Mouse (Mus musculus): ENCODE measurements around the gene C1qtnf3. TPM values are rescaled to one million over a fixed set of nuclear protein-coding genes. Genes with fewer than 3 reads are reported as not detected.

The C1qtnf3 gene
- polyA plus RNA-seq, 1 experiment from 2014 or later: 1.7 TPM

DNA sequence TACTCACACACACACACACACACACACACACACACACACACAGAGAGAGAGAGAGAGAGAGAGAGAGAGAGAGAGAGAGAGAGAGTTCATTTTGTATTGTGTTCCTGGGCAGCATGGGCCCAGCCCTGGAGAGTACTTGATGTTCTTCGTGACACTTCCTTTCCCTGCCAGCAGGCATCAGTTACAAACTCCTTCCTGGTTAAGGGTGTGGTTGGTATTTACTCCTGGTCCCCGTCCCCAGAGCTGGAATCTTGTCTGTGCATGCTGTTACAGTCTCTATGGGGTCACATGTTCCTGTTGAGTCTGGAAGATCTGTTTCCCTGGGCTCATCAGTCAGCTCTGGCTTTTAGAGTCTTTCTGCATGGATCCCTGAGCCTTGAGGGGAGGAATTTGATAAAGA, 38.3 kb downstream of the C1qtnf3 start:
- H3K4me2 ChIP-seq: no peak overlapping the region
- peaks cover 10% of the 10 kb centered on the region; the same call in 1 of the 2 replicates for H3K36me3 ChIP-seq (replicated peaks)
- no peak overlapping the region for H3K9ac ChIP-seq
- H3K27me3 ChIP-seq: no peaks in the 10 kb centered on the region
- 25% methylated on average over 2 of the region's 2 CpGs for WGBS (ENCODE audit: insufficient replicate concordance)
- no peak for ATAC-seq (ENCODE audit: insufficient read depth)
- H3K4me1 ChIP-seq (replicated peaks): peaks cover 11% of the 10 kb centered on the region; the same call in 1 of the 2 replicates
- H3K27ac ChIP-seq (replicated peaks): no peak overlapping the region
- no peaks in the 10 kb centered on the region for H3K9me3 ChIP-seq (replicated peaks)
- no peak overlapping the region for H3K4me3 ChIP-seq (replicated peaks)

DNA sequence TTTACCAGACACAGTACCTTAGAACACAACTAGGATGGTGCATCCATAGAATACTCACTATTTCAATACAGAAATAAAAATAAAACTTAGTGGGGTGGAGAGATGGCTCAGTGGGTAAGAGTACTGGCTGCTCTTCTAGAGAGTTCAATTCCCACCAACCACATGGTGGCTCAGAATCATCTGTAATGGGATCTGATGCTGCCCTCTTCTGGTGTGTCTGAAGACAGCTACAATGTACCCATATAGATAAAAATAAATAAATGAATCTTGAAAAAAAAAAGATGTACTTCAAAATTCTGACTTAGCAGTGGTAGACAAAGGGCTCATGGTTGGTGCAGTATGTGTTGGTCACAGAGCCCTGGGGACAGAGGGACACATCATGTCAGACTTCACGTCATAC, 39.4 kb downstream of the C1qtnf3 start:
- no peak overlapping the region for H3K4me3 ChIP-seq (replicated peaks)
- no peaks in the 10 kb centered on the region for H3K9me3 ChIP-seq (replicated peaks)
- no peak overlapping the region for H3K27ac ChIP-seq (replicated peaks)
- WGBS (ENCODE audit: insufficient replicate concordance): 70% methylated on average over 1 of the region's 1 CpGs
- 0 out of 2 replicates have a peak, but pooled peaks cover 6% of the 10 kb centered on the region for H3K4me1 ChIP-seq (replicated peaks)
- H3K36me3 ChIP-seq (replicated peaks): peaks cover 10% of the 10 kb centered on the region; the same call in 1 of the 2 replicates
- H3K27me3 ChIP-seq: no peaks in the 10 kb centered on the region
- no peak overlapping the region for H3K4me2 ChIP-seq
- H3K9ac ChIP-seq: no peak overlapping the region
- ATAC-seq (ENCODE audit: insufficient read depth): no peak

DNA sequence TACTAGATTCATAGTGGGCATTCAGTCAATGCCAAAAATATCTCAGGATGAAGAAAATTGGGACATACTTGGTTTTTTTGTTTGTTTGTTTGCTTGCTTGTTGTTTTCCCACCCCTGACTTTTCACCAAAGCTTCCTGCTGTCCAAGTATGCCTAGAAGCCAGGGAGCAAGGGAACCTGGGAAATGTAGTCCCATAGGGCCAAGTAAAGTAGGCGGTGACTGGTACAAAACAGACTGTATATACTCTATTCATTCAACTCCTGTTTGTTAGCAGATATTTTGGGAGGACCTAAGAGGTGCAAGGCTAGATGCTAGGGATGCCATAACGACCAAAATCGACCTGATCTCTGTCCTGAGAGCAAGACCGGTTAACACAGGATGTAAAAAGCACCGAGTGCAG, 47.7 kb downstream of the C1qtnf3 start:
- H3K4me1 ChIP-seq (replicated peaks): no peaks in the 10 kb centered on the region
- 42% methylated on average over 5 of the region's 5 CpGs for WGBS (ENCODE audit: insufficient replicate concordance)
- no peaks in the 10 kb centered on the region for H3K9me3 ChIP-seq (replicated peaks)
- no peak overlapping the region for H3K9ac ChIP-seq
- H3K27me3 ChIP-seq: no peaks in the 10 kb centered on the region
- no peak overlapping the region for H3K27ac ChIP-seq (replicated peaks)
- H3K4me3 ChIP-seq (replicated peaks): no peak overlapping the region
- H3K4me2 ChIP-seq: no peak overlapping the region
- ATAC-seq (ENCODE audit: insufficient read depth): no peak
- H3K36me3 ChIP-seq (replicated peaks): peaks cover 4% of the 10 kb centered on the region; the same call in 1 of the 2 replicates

DNA sequence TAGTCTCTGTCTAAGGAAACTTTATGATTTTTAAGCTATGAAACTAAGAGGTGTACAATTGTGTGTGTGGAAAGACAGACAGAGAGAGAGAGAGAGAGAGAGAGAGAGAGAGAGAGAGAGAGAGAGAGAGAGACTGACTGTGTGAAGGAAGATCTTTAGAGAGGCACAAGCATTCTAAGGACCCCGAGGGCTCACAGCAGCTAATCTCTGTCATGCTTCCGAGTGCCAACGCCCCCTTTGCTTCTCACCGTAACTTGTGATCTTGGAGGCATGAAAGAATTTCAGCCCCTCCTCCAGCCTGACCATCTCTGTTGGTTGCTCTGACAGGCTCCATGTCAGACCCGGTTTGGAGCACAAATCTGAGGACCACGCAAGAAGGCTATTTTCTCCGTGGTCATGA, 48.3 kb downstream of the C1qtnf3 start, which contains the start of gene Slc45a2:
Slc45a2 (plus strand) TSS at position 301 of the 400 bp plus-strand sequence.
- 63% methylated on average over 7 of the region's 7 CpGs for WGBS (ENCODE audit: insufficient replicate concordance)
- Histone ChIP-seq H3K36me3 (replicated peaks) (no peaks in the 10 kb centered on the region), H3K27me3 (no peaks in the 10 kb centered on the region), H3K9ac (no peak within 1 kb of the TSS), H3K9me3 (replicated peaks) (no peaks in the 10 kb centered on the region), H3K4me2 (no peak within 1 kb of the TSS), H3K27ac (replicated peaks) (no peak within 1 kb of the TSS), H3K4me3 (replicated peaks) (no peak within 1 kb of the TSS), H3K4me1 (replicated peaks) (no peaks in the 10 kb centered on the region)
- no peak for ATAC-seq (ENCODE audit: insufficient read depth)

DNA sequence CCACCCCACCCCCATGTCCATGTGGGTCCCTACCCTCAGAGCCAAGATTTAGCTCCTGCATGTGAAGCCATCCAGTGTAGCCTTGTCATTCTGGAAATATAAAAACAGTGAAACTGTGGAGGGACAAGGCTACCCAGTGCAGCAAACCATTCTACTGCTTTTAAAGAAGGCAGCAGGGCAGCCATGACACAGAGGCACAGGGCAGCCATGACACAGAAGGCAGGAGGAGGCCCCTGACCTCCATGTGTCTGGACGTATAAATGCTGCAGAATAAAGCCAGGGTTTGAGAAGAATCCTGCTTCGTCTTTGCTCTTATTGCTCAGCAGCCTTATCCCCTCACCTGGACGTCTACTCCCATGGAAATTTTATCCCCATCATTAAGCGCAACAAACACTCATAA, 51.7 kb downstream of the C1qtnf3 start:
- no peak for ATAC-seq (ENCODE audit: insufficient read depth)
- H3K27ac ChIP-seq (replicated peaks): no peak overlapping the region
- 67% methylated on average over 4 of the region's 4 CpGs for WGBS (ENCODE audit: insufficient replicate concordance)

DNA sequence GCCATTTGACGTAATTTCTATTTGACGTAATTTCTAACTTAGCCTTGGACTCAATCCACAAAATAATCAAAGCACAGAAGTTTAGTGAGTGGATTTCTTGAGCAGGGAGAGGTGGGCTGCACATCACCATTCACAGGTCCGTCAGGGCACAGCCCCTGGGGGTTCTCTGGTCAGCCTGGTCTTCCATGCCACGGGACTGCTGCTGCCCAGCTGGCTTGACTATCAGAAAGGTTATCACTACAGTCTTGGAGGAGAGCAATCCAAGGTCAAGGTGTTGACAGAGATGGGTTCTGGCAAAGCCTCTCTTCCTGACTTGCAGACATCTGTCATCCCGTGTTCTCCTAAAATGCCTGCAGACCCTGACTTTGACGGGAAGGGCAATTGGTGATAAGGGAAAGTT, 52.5 kb downstream of the C1qtnf3 start:
- ATAC-seq (ENCODE audit: insufficient read depth): no peak

More for the DNA sequence above, 51.7 kb downstream of the C1qtnf3 start:
- Histone ChIP-seq H3K9me3 (replicated peaks) (no peaks in the 10 kb centered on the region), H3K4me2 (no peak overlapping the region), H3K4me1 (replicated peaks) (no peaks in the 10 kb centered on the region), H3K27me3 (no peaks in the 10 kb centered on the region), H3K4me3 (replicated peaks) (no peak overlapping the region), H3K9ac (no peak overlapping the region), H3K36me3 (replicated peaks) (no peaks in the 10 kb centered on the region)

DNA sequence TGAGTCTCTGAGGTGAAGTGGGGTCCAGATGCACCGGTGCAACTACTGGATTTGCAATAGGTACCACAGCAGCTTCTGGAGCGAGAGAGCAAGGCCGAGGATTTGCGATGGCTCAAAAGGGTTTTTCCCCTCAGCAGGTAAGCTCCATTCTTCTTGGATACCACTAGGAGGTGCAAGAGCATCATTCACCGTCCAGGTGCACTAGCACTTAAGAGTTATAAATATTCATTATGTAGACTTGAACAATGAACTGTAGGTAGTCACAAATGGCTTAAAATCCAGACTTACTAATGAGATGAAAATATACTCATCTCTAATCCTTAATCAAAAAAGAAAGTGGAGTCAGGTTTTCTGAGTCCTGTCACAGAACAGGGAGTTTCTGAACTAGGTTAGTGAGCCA, 56.6 kb downstream of the C1qtnf3 start:
- no peak overlapping the region for H3K9ac ChIP-seq
- ATAC-seq (ENCODE audit: insufficient read depth): no peak
- WGBS (ENCODE audit: insufficient replicate concordance): 23% methylated on average over 5 of the region's 5 CpGs
- H3K9me3 ChIP-seq (replicated peaks): no peaks in the 10 kb centered on the region
- H3K27me3 ChIP-seq: no peaks in the 10 kb centered on the region
- H3K4me3 ChIP-seq (replicated peaks): no peak overlapping the region
- H3K27ac ChIP-seq (replicated peaks): no peak overlapping the region
- H3K4me1 ChIP-seq (replicated peaks): peaks cover 4% of the 10 kb centered on the region; the same call in 1 of the 2 replicates
- H3K36me3 ChIP-seq (replicated peaks): no peaks in the 10 kb centered on the region
- H3K4me2 ChIP-seq: no peak overlapping the region

More for the DNA sequence above, 52.5 kb downstream of the C1qtnf3 start:
- no peak overlapping the region for H3K4me3 ChIP-seq (replicated peaks)
- H3K4me1 ChIP-seq (replicated peaks): no peaks in the 10 kb centered on the region
- no peak overlapping the region for H3K9ac ChIP-seq
- no peaks in the 10 kb centered on the region for H3K27me3 ChIP-seq
- no peak overlapping the region for H3K4me2 ChIP-seq
- H3K9me3 ChIP-seq (replicated peaks): no peaks in the 10 kb centered on the region
- 55% methylated on average over 6 of the region's 6 CpGs for WGBS (ENCODE audit: insufficient replicate concordance)
- H3K27ac ChIP-seq (replicated peaks): no peak overlapping the region
- H3K36me3 ChIP-seq (replicated peaks): no peaks in the 10 kb centered on the region

DNA sequence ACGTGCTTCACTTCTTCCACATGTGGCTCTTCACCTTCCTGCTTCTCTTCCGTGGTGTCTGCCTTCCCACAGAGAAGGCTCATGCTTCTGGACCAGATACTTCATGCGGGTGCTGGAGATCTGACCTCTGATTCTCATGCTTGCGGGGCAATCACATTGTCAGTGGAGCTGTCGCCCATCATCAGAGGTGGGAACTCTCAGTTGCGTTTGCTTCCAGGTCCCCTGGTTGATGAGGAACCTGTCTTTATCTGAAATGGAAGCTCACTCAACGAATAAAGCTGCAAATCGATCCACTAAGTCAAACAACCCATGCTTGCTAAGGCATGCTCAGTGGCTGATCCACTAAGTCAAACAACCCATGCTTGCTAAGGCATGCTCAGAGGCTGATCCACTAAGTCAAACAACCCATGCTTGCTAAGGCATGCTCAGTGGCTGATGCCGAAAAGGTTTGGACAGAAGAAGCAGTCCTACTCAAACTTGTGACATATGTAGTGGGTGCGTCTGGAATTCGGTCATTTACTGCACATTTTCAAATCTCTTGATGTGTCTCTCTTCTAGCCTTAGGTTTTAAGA, 58.9 kb downstream of the C1qtnf3 start:
- ATAC-seq (ENCODE audit: insufficient read depth): peak; percentile 73; the same call in 1 of the 2 replicates
- 61% methylated on average over 11 of the region's 11 CpGs for WGBS (ENCODE audit: insufficient replicate concordance)
- Histone ChIP-seq H3K9me3 (replicated peaks) (no peaks in the 10 kb centered on the region), H3K27me3 (no peaks in the 10 kb centered on the region), H3K9ac (no peak overlapping the region), H3K36me3 (replicated peaks) (no peaks in the 10 kb centered on the region), H3K4me1 (replicated peaks) (peaks cover 4% of the 10 kb centered on the region; the same call in 1 of the 2 replicates), H3K4me2 (no peak overlapping the region), H3K4me3 (replicated peaks) (no peak overlapping the region), H3K27ac (replicated peaks) (no peak overlapping the region)

DNA sequence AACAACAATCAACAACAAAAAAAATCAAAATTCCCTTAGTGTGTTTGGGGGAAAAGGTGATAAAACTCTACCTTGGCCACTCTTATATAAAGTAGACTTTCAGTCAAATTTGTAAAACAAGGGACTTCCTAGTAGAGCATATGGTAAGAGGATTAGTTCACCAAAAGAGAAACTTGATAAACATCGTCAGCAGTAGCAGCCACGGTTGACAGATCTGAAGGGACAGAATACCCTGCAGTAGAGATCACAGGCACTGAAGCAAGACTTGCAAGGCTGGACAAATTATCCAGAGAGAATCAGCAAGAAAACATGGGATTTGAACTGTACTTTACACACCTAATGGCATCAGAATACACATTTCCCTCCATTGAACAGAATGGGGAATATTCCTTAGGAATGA, 62.8 kb downstream of the C1qtnf3 start:
- H3K27ac ChIP-seq (replicated peaks): no peak overlapping the region
- H3K4me3 ChIP-seq (replicated peaks): no peak overlapping the region
- no peaks in the 10 kb centered on the region for H3K9me3 ChIP-seq (replicated peaks)
- no peak overlapping the region for H3K4me2 ChIP-seq
- H3K9ac ChIP-seq: no peak overlapping the region
- H3K4me1 ChIP-seq (replicated peaks): peaks cover 4% of the 10 kb centered on the region; the same call in 1 of the 2 replicates
- H3K36me3 ChIP-seq (replicated peaks): no peaks in the 10 kb centered on the region
- 48% methylated on average over 2 of the region's 2 CpGs for WGBS (ENCODE audit: insufficient replicate concordance)
- no peak for ATAC-seq (ENCODE audit: insufficient read depth)
- no peaks in the 10 kb centered on the region for H3K27me3 ChIP-seq

DNA sequence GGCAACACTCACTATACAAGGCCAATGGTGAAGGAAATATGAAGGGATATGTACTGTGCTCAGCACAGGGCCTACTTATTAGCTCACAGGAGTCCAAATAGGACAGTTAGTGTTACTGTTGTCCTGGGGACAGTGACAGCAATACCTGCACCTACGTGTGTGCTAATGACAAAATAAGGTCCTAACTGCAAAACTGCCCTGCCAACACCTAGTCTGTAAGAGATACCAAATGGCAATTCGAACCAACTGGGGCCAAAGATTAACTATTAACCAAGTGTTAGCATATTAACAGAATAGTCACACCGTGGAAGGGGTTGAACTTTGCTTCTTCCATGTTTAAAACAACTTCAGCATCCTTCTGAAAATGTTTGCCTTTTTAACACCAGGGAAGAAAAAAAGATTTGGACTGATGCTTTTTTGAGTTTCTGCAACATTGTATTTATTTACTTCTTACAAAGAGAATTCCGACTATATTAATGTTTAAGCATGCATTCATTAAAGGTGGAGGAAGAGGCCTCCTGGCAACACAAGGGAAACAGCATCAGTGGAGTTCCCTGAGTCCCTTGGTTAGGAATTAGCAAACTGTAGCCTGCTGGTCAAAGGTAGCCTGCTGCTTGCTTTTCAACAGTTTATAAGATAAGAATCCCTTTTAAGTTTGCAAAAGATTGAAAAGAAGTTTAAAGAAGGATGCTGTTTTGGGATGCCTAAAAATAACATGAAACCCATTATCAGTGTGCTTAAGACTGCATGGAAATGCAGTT, 74.8 kb downstream of the C1qtnf3 start:
- ATAC-seq (ENCODE audit: insufficient read depth): peak; percentile 77
- no peak overlapping the region for H3K9ac ChIP-seq
- no peaks in the 10 kb centered on the region for H3K9me3 ChIP-seq (replicated peaks)
- no peak overlapping the region for H3K4me2 ChIP-seq
- H3K27me3 ChIP-seq: no peaks in the 10 kb centered on the region
- H3K27ac ChIP-seq (replicated peaks): peak overlapping the region; percentile 77
- H3K36me3 ChIP-seq (replicated peaks): no peaks in the 10 kb centered on the region
- no peaks in the 10 kb centered on the region; the same call in 1 of the 2 replicates for H3K4me1 ChIP-seq (replicated peaks)
- H3K4me3 ChIP-seq (replicated peaks): no peak overlapping the region
- WGBS (ENCODE audit: insufficient replicate concordance): 34% methylated on average over 4 of the region's 4 CpGs
